Mouse (Mus musculus) olfactory bulb, adult 2 months (tissue): ENCODE data around the gene Six2.

Source experiments
- CTCF ChIP-seq: fragments of 200-500 bp; IDR thresholded peaks from 2 replicates; pipeline ENCODE4 v1.5.1; 2012; ENCODE audit warnings: low read depth, mild to moderate bottlenecking, low read length, moderate library complexity; ENCODE audit not compliant: insufficient read depth
- POLR2A ChIP-seq: fragments of 200-500 bp; IDR thresholded peaks from 2 replicates; pipeline ENCODE4 v1.6.1; 2012; ENCODE audit warnings: mild to moderate bottlenecking, low read depth, low read length, moderate library complexity; ENCODE audit not compliant: insufficient read depth

DNA sequence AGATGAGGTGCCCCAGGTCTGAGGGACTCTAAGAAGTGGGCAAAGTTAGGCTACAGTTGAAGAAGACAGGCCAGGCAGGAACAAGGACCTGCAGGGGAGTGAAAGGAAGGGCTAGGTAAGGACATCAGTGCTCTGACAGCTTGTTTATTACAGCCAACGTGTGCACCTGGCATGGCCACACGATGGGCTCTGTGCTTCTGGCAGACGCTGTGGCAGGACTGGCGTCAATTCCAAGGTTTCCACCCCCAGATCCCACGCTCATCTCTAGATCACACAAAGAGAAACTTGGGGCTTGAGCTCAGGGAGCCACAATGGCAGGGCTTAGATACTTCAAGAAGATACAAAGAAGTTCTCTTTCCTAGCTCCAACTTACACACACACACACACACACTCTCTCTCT lies 26.6 kb downstream of the Six2 start:
- TF ChIP-seq CTCF, result no peak
- no peak for TF ChIP-seq POLR2A
